Mouse (Mus musculus): ENCODE measurements around the gene Camk2g. TPM values are rescaled to one million over a fixed set of nuclear protein-coding genes. Genes with fewer than 3 reads are reported as not detected.

The Camk2g gene
- total and polyA plus RNA-seq, 2 experiments from 2014 or later, result 204 to 291 TPM

- ATAC-seq (no peak), DNase-seq (ENCODE audit: low spot score) (no peak)
- Histone ChIP-seq H3K4me1 (ENCODE audit: insufficient read depth, low read length) (peaks cover 3% of the 10 kb centered on the region; the same call in 1 of the 2 replicates), H3K27ac (no peak overlapping the region; the same call in 1 of the 2 replicates), H3K4me2 (ENCODE audit: low read depth, low read length) (no peak overlapping the region), H3K4me3 (ENCODE audit: low read length) (no peak overlapping the region), H3K9ac (replicated peaks; ENCODE audit: low read length) (no peak overlapping the region), H3K9me3 (ENCODE audit: low read length) (no peaks in the 10 kb centered on the region), H3K27me3 (ENCODE audit: insufficient read depth, low read length) (no peaks in the 10 kb centered on the region), H3K36me3 (ENCODE audit: insufficient read depth, low read length) (peaks cover 35% of the 10 kb centered on the region; the same call in 1 of the 2 replicates)
- 59% methylated on average over 5 of the region's 5 CpGs for WGBS
- no peak for TF ChIP-seq CTCF (IDR thresholded peaks at IDR 0.05; ENCODE audit: low read depth)
Observed at GRCm38 (mm10) chr14:20768581-20768980, 25.3 kb downstream of the Camk2g start.

- no peak for ATAC-seq
- Histone ChIP-seq H3K4me1 (ENCODE audit: insufficient read depth, low read length) (no peaks in the 10 kb centered on the region), H3K27me3 (ENCODE audit: insufficient read depth, low read length) (no peaks in the 10 kb centered on the region), H3K4me2 (ENCODE audit: low read depth, low read length) (no peak overlapping the region), H3K27ac (no peak overlapping the region; the same call in 1 of the 2 replicates), H3K4me3 (ENCODE audit: low read length) (no peak overlapping the region), H3K9me3 (ENCODE audit: low read length) (no peaks in the 10 kb centered on the region), H3K9ac (replicated peaks; ENCODE audit: low read length) (no peak overlapping the region), H3K36me3 (ENCODE audit: insufficient read depth, low read length) (peaks cover 42% of the 10 kb centered on the region)
- 92% methylated on average over 7 of the region's 7 CpGs for WGBS
- no peak for TF ChIP-seq CTCF (IDR thresholded peaks at IDR 0.05; ENCODE audit: low read depth)
- no peak for DNase-seq (ENCODE audit: low spot score)
Observed at GRCm38 (mm10) chr14:20767936-20768335, 26.0 kb downstream of the Camk2g start.

- 28% methylated on average over 12 of the region's 12 CpGs for WGBS
- Histone ChIP-seq H3K9ac (replicated peaks; ENCODE audit: low read length) (no peak overlapping the region), H3K9me3 (ENCODE audit: low read length) (no peaks in the 10 kb centered on the region), H3K4me2 (ENCODE audit: low read depth, low read length) (no peak overlapping the region), H3K4me3 (ENCODE audit: low read length) (no peak overlapping the region), H3K27ac (peak overlapping the region; percentile 9; the same call in 1 of the 2 replicates), H3K36me3 (ENCODE audit: insufficient read depth, low read length) (peaks cover 56% of the 10 kb centered on the region), H3K4me1 (ENCODE audit: insufficient read depth, low read length) (no peaks in the 10 kb centered on the region), H3K27me3 (ENCODE audit: insufficient read depth, low read length) (no peaks in the 10 kb centered on the region)
- DNase-seq (ENCODE audit: low spot score) (peak; percentile 91), ATAC-seq (peak; percentile 85)
- TF ChIP-seq CTCF (IDR thresholded peaks at IDR 0.05; ENCODE audit: low read depth), result peak; percentile 96
Observed at GRCm38 (mm10) chr14:20765642-20766258, 28.1 kb downstream of the Camk2g start.

- DNase-seq (ENCODE audit: low spot score) (no peak), ATAC-seq (no peak)
- TF ChIP-seq CTCF (IDR thresholded peaks at IDR 0.05; ENCODE audit: low read depth), result no peak
- Histone ChIP-seq H3K27me3 (ENCODE audit: insufficient read depth, low read length) (no peaks in the 10 kb centered on the region), H3K36me3 (ENCODE audit: insufficient read depth, low read length) (peaks cover 61% of the 10 kb centered on the region), H3K4me3 (ENCODE audit: low read length) (no peak overlapping the region), H3K9me3 (ENCODE audit: low read length) (no peaks in the 10 kb centered on the region), H3K9ac (replicated peaks; ENCODE audit: low read length) (no peak overlapping the region), H3K27ac (no peak overlapping the region), H3K4me1 (ENCODE audit: insufficient read depth, low read length) (no peaks in the 10 kb centered on the region), H3K4me2 (ENCODE audit: low read depth, low read length) (no peak overlapping the region)
- WGBS, result 83% methylated on average over 5 of the region's 5 CpGs
Observed at GRCm38 (mm10) chr14:20764942-20765341, 28.9 kb downstream of the Camk2g start.

GRCm38 (mm10) chr14:20758768-20759435, 35.0 kb downstream of the Camk2g start:
- Histone ChIP-seq H3K9me3 (ENCODE audit: low read length) (no peaks in the 10 kb centered on the region), H3K27me3 (ENCODE audit: insufficient read depth, low read length) (no peaks in the 10 kb centered on the region), H3K4me3 (ENCODE audit: low read length) (no peak overlapping the region), H3K4me2 (ENCODE audit: low read depth, low read length) (no peak overlapping the region), H3K36me3 (ENCODE audit: insufficient read depth, low read length) (peaks cover 80% of the 10 kb centered on the region), H3K9ac (replicated peaks; ENCODE audit: low read length) (no peak overlapping the region), H3K27ac (no peak overlapping the region), H3K4me1 (ENCODE audit: insufficient read depth, low read length) (no peaks in the 10 kb centered on the region)
- DNase-seq (ENCODE audit: low spot score) (no peak), ATAC-seq (no peak)
- 82% methylated on average over 8 of the region's 8 CpGs for WGBS
- peak; percentile 36; the same call in 1 of the 2 replicates for TF ChIP-seq CTCF (IDR thresholded peaks at IDR 0.05; ENCODE audit: low read depth)

- Histone ChIP-seq H3K9me3 (ENCODE audit: low read length) (no peaks in the 10 kb centered on the region), H3K36me3 (ENCODE audit: insufficient read depth, low read length) (peaks cover 66% of the 10 kb centered on the region), H3K9ac (replicated peaks; ENCODE audit: low read length) (no peak overlapping the region), H3K4me3 (ENCODE audit: low read length) (no peak overlapping the region), H3K27ac (no peak overlapping the region), H3K27me3 (ENCODE audit: insufficient read depth, low read length) (no peaks in the 10 kb centered on the region), H3K4me1 (ENCODE audit: insufficient read depth, low read length) (no peaks in the 10 kb centered on the region), H3K4me2 (ENCODE audit: low read depth, low read length) (no peak overlapping the region)
- 75% methylated on average over 22 of the region's 22 CpGs for WGBS
- DNase-seq (ENCODE audit: low spot score), result peak; percentile 30
- ATAC-seq, result peak; percentile 61
- no peak for TF ChIP-seq CTCF (IDR thresholded peaks at IDR 0.05; ENCODE audit: low read depth)
Observed at GRCm38 (mm10) chr14:20757370-20757907, 36.4 kb downstream of the Camk2g start.
